Mouse (Mus musculus): ENCODE data around the gene Mcts2. TPM values are rescaled to one million over a fixed set of nuclear protein-coding genes. Genes with fewer than 3 reads are reported as not detected.

The Mcts2 gene
- polyA plus RNA-seq, 1 experiment from 2014 or later = 40.3 TPM

DNA sequence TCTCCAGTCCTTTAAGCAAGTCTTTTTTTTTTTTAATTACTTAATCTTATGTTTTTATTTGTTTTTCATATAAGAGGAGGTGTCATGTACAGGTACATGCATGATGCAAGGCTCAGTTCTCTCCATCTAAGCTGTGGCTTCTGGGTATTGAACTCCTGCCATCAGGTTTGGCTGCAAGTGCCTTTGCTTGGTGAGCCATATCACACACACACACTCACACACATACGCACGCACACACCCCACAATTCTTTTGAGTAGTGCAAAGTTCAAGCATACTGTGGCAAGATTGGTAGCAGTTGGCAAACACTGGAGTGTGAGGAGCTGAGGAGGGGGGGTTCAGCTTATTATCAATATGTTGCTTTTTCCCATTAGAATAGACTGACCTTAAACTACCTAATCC lies 46.4 kb downstream of the Mcts2 start:
- Histone ChIP-seq H3K27ac (no peak overlapping the region), H3K9me3 (no peaks in the 10 kb centered on the region), H3K4me1 (peaks cover 66% of the 10 kb centered on the region), H3K36me3 (replicated peaks) (no peaks in the 10 kb centered on the region), H3K4me3 (no peak overlapping the region), H3K27me3 (ENCODE audit: poor library complexity, severe bottlenecking) (peaks cover 18% of the 10 kb centered on the region)
- WGBS = 89% methylated on average over 2 of the region's 2 CpGs
- no peak for DNase-seq (ENCODE audit: extremely low spot score, low spot score)

DNA sequence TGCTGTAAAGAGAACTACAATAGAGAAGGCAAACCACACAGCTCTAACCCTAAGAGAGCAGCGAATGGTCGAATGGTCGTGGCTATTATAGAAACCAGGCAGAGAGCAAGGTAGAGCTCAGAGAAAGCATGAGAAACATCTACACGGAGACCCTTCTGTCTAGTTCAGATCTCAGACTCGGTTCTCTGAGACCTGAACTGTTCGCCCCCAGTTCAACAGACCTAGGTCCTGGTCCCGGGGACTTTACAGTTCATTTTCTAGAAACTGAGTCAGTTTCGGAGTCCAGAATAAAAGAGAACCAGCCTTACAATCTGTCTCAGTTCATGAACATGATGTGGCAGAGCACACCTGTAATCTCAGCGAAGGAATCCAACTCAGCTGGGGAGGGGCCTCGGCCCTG lies 47.7 kb downstream of the Mcts2 start:
- Histone ChIP-seq H3K27ac (peak overlapping the region; percentile 92), H3K4me1 (peaks cover 66% of the 10 kb centered on the region)

DNA sequence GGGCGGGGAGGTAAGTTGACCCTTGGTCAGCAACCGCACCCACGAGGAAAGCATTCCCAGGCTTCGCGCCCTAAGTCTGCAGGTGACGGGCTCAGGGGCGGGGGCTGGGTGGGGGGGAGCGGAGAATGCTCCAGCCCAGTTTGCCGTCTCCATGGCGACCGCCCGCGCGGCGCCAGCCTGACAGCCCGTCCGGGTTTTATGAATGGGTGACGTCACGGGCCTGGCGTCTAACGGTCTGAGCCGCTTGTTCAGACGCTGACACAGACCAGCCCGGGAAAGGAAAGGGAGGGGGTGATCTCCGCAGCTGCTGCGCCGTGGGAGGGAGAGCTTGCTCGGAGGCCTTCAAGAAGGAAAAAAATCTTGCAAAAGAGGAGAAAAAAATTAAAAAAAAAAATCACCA lies 48.1 kb downstream of the Mcts2 start:
- H3K36me3 ChIP-seq (replicated peaks) = no peaks in the 10 kb centered on the region
- peak overlapping the region; percentile 75 for H3K4me3 ChIP-seq
- H3K9me3 ChIP-seq = no peaks in the 10 kb centered on the region
- DNase-seq (ENCODE audit: extremely low spot score, low spot score) = peak; percentile 97
- 0% methylated on average over 28 of the region's 28 CpGs for WGBS
- H3K4me1 ChIP-seq = peaks cover 66% of the 10 kb centered on the region
- H3K27ac ChIP-seq = peak overlapping the region; percentile 92
- peaks cover 35% of the 10 kb centered on the region for H3K27me3 ChIP-seq (ENCODE audit: poor library complexity, severe bottlenecking)

More for the DNA sequence above, 47.7 kb downstream of the Mcts2 start:
- 13% methylated on average over 10 of the region's 10 CpGs for WGBS
- H3K36me3 ChIP-seq (replicated peaks) = no peaks in the 10 kb centered on the region
- H3K27me3 ChIP-seq (ENCODE audit: poor library complexity, severe bottlenecking) = peaks cover 31% of the 10 kb centered on the region
- no peak for DNase-seq (ENCODE audit: extremely low spot score, low spot score)
- peak overlapping the region; percentile 75 for H3K4me3 ChIP-seq
- no peaks in the 10 kb centered on the region for H3K9me3 ChIP-seq

DNA sequence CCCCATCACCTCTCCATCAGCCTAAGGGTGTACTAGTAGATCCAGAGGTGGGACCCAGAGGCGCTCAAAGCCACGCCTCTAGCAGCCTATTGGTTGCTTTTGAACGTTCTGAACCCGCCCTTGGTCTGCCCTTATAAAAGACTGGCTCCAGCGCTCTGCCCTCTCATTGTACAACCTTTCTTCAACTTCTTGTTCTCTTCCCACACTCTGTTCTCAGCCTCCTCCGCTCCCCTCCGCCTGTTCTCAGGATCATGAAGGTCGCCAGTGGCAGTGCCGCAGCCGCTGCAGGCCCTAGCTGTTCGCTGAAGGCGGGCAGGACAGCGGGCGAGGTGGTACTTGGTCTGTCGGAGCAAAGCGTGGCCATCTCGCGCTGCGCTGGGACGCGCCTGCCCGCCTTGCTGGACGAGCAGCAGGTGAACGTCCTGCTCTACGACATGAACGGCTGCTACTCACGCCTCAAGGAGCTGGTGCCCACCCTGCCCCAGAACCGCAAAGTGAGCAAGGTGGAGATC lies 49.3 kb downstream of the Mcts2 start, which contains the start of gene Id1:
Gene Id1, plus strand, starts transcription at position 162 of the 512 bp plus-strand sequence.
- H3K27me3 ChIP-seq (ENCODE audit: poor library complexity, severe bottlenecking) = peaks cover 45% of the 10 kb centered on the region
- H3K27ac ChIP-seq = peak within 1 kb of the TSS; percentile 92
- under 1% methylated on average over 28 of the region's 28 CpGs for WGBS
- peak within 1 kb of the TSS; percentile 75 for H3K4me3 ChIP-seq
- no peaks in the 10 kb centered on the region for H3K9me3 ChIP-seq
- DNase-seq (ENCODE audit: extremely low spot score, low spot score) = peak; percentile 88
- no peaks in the 10 kb centered on the region for H3K36me3 ChIP-seq (replicated peaks)
- peaks cover 69% of the 10 kb centered on the region for H3K4me1 ChIP-seq

DNA sequence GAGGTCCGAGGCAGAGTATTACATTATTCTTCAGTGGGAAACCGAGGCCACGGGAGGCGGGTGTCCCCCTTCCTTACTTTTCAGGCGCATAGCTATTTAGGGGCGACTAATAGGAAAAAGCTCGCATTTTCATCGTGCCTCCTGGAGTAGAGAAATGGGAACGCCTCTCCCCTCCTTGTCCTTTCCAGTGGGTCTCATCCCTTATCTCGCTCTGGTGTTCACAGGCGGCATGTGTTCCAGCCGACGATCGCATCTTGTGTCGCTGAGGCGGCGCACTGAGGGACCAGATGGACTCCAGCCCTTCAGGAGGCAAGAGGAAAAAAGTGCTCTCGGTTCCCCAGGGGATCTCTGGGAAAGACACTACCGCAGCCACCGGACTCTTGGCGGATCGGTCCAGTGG lies 49.9 kb downstream of the Mcts2 start:
- no peaks in the 10 kb centered on the region for H3K9me3 ChIP-seq
- peaks cover 50% of the 10 kb centered on the region for H3K27me3 ChIP-seq (ENCODE audit: poor library complexity, severe bottlenecking)
- H3K4me1 ChIP-seq = peaks cover 75% of the 10 kb centered on the region
- under 1% methylated on average over 22 of the region's 22 CpGs for WGBS
- H3K36me3 ChIP-seq (replicated peaks) = no peaks in the 10 kb centered on the region
- peak overlapping the region; percentile 75 for H3K4me3 ChIP-seq
- H3K27ac ChIP-seq = peak overlapping the region; percentile 92
- peak; percentile 49 for DNase-seq (ENCODE audit: extremely low spot score, low spot score)

Other genes with a start within 250 kb of the Mcts2 start
- gene Defb23, start 222.4 kb upstream of the Mcts2 start, polyA plus RNA-seq (2016; fragmentation: Nextera tagmentation; extraction: Ambion mirVana) = not detected in 2 replicates
- gene Defb20, start 210.0 kb upstream of the Mcts2 start, polyA plus RNA-seq (2016; fragmentation: Nextera tagmentation; extraction: Ambion mirVana) = not detected in 2 replicates
- not detected in 2 replicates for gene Defb22, start 196.9 kb upstream of the Mcts2 start, polyA plus RNA-seq (2016; fragmentation: Nextera tagmentation; extraction: Ambion mirVana)
- not detected in 2 replicates for gene Defb26, start 175.3 kb upstream of the Mcts2 start, polyA plus RNA-seq (2016; fragmentation: Nextera tagmentation; extraction: Ambion mirVana)
- gene Defb28, start 168.8 kb upstream of the Mcts2 start, polyA plus RNA-seq (2016; fragmentation: Nextera tagmentation; extraction: Ambion mirVana) = not detected in 2 replicates
- gene Defb29, start 146.9 kb upstream of the Mcts2 start, polyA plus RNA-seq (2016; fragmentation: Nextera tagmentation; extraction: Ambion mirVana) = not detected in 2 replicates
- gene Gm17416, start 117.7 kb upstream of the Mcts2 start, polyA plus RNA-seq (2016; fragmentation: Nextera tagmentation; extraction: Ambion mirVana) = not detected in 2 replicates
- gene Defb21, start 114.3 kb upstream of the Mcts2 start, polyA plus RNA-seq (2016; fragmentation: Nextera tagmentation; extraction: Ambion mirVana) = not detected in 2 replicates
- gene Defb19, start 106.7 kb upstream of the Mcts2 start, polyA plus RNA-seq (2016; fragmentation: Nextera tagmentation; extraction: Ambion mirVana) = not detected in 2 replicates
- gene Defb45, start 87.6 kb upstream of the Mcts2 start, polyA plus RNA-seq (2016; fragmentation: Nextera tagmentation; extraction: Ambion mirVana) = not detected in 2 replicates
- gene Defb36, start 82.7 kb upstream of the Mcts2 start, polyA plus RNA-seq (2016; fragmentation: Nextera tagmentation; extraction: Ambion mirVana) = not detected in 2 replicates
- not detected in 2 replicates for gene Defb25, start 64.0 kb upstream of the Mcts2 start, polyA plus RNA-seq (2016; fragmentation: Nextera tagmentation; extraction: Ambion mirVana)
- gene Rem1, start 60.1 kb upstream of the Mcts2 start, polyA plus RNA-seq (2016; fragmentation: Nextera tagmentation; extraction: Ambion mirVana) = 0.16 and 0.18 TPM in 2 replicates
- gene H13, start 17.6 kb upstream of the Mcts2 start, polyA plus RNA-seq (2016; fragmentation: Nextera tagmentation; extraction: Ambion mirVana) = 90.7 and 93.2 TPM in 2 replicates
- 57.5 and 61.1 TPM in 2 replicates for gene Id1, start 49.2 kb downstream of the Mcts2 start, polyA plus RNA-seq (2016; fragmentation: Nextera tagmentation; extraction: Ambion mirVana)
- gene Cox4i2, start 67.1 kb downstream of the Mcts2 start, polyA plus RNA-seq (2016; fragmentation: Nextera tagmentation; extraction: Ambion mirVana) = 3.0 and 4.2 TPM in 2 replicates
- gene Bcl2l1, start 144.7 kb downstream of the Mcts2 start, polyA plus RNA-seq (2016; fragmentation: Nextera tagmentation; extraction: Ambion mirVana) = 98.5 and 104 TPM in 2 replicates
- gene Tpx2, start 160.9 kb downstream of the Mcts2 start, polyA plus RNA-seq (2016; fragmentation: Nextera tagmentation; extraction: Ambion mirVana) = 162 and 163 TPM in 2 replicates
- 0.06 and 0.12 TPM in 2 replicates for gene Mylk2, start 224.3 kb downstream of the Mcts2 start, polyA plus RNA-seq (2016; fragmentation: Nextera tagmentation; extraction: Ambion mirVana)
- gene Foxs1, start 246.2 kb downstream of the Mcts2 start, polyA plus RNA-seq (2016; fragmentation: Nextera tagmentation; extraction: Ambion mirVana) = 0.34 and 0.60 TPM in 2 replicates